Mouse (Mus musculus): ENCODE results near the gene Hsp90b1.
A peak's percentile ranks its signal among the peaks of the same experiment; 100 is the strongest.
"Not testable (repeated sequence)": the region's sequence is repeated elsewhere in the genome, so short reads cannot be mapped to it uniquely, and the experiment has no call there.

Gene Hsp90b1

GRCm38 (mm10) chr10:86705318-86705921, at the start of gene Hsp90b1, which contains the start of gene Ttc41:
Hsp90b1 (minus strand) TSS chr10:86705509.
Ttc41 (plus strand) TSS chr10:86705811.
- DNase-seq (ENCODE audit: low read depth): peak; percentile 96

- no peak for DNase-seq (ENCODE audit: low read depth)
Observed at GRCm38 (mm10) chr10:86744306-86744705, 39.0 kb upstream of the Hsp90b1 start.

GRCm38 (mm10) chr10:86742918-86743317, 37.6 kb upstream of the Hsp90b1 start:
- no peak for DNase-seq (ENCODE audit: low read depth)

- no peak for DNase-seq (ENCODE audit: low read depth)
Observed at GRCm38 (mm10) chr10:86735036-86735435, 29.7 kb upstream of the Hsp90b1 start.

GRCm38 (mm10) chr10:86731500-86731863, 26.2 kb upstream of the Hsp90b1 start:
- no peak for DNase-seq (ENCODE audit: low read depth)

- DNase-seq (ENCODE audit: low read depth): peak; percentile 67
Observed at GRCm38 (mm10) chr10:86730823-86731499, 25.7 kb upstream of the Hsp90b1 start.

GRCm38 (mm10) chr10:86728176-86728575, 22.9 kb upstream of the Hsp90b1 start:
- DNase-seq (ENCODE audit: low read depth): no peak

- no peak for DNase-seq (ENCODE audit: low read depth)
Observed at GRCm38 (mm10) chr10:86727548-86727980, 22.3 kb upstream of the Hsp90b1 start.

- DNase-seq (ENCODE audit: low read depth): no peak
Observed at GRCm38 (mm10) chr10:86712156-86712555, 6.8 kb upstream of the Hsp90b1 start.

GRCm38 (mm10) chr10:86707134-86707533, 1.8 kb upstream of the Hsp90b1 start:
- no peak for DNase-seq (ENCODE audit: low read depth)

GRCm38 (mm10) chr10:86705922-86706752, 828 bp upstream of the Hsp90b1 start:
- peak; percentile 86 for DNase-seq (ENCODE audit: low read depth)

- no peak for DNase-seq (ENCODE audit: low read depth)
Observed at GRCm38 (mm10) chr10:86704589-86705191, 619 bp downstream of the Hsp90b1 start.

- DNase-seq (ENCODE audit: low read depth): no peak
Observed at GRCm38 (mm10) chr10:86704141-86704540, 1.2 kb downstream of the Hsp90b1 start.

GRCm38 (mm10) chr10:86703375-86703774, 1.9 kb downstream of the Hsp90b1 start:
- no peak for DNase-seq (ENCODE audit: low read depth)

- no peak for DNase-seq (ENCODE audit: low read depth)
Observed at GRCm38 (mm10) chr10:86702312-86702920, 2.9 kb downstream of the Hsp90b1 start.

GRCm38 (mm10) chr10:86700973-86701372, 4.3 kb downstream of the Hsp90b1 start:
- no peak for DNase-seq (ENCODE audit: low read depth)

- DNase-seq (ENCODE audit: low read depth): no peak
Observed at GRCm38 (mm10) chr10:86700251-86700650, 5.1 kb downstream of the Hsp90b1 start.

GRCm38 (mm10) chr10:86686017-86686360, 19.3 kb downstream of the Hsp90b1 start:
- not testable (repeated sequence) for DNase-seq (ENCODE audit: low read depth)

GRCm38 (mm10) chr10:86685179-86686016, 19.9 kb downstream of the Hsp90b1 start:
- peak; percentile 66 for DNase-seq (ENCODE audit: low read depth)

GRCm38 (mm10) chr10:86684797-86685178, 20.5 kb downstream of the Hsp90b1 start:
- DNase-seq (ENCODE audit: low read depth): not testable (repeated sequence)

GRCm38 (mm10) chr10:86670550-86670949, 34.8 kb downstream of the Hsp90b1 start:
- DNase-seq (ENCODE audit: low read depth): not testable (repeated sequence)

Measured in c-Kit-positive CD71-positive TER-119-negative erythroid progenitor cells, embryonic 14.5 days (primary cell).